Mouse (Mus musculus) heart, postnatal 0 days (tissue): ENCODE measurements at regions not wholly inside any gene's neighbourhood (a gene's known extent, or its start where the extent isn't known, plus 50 kb on each side); places are given as distances from the start of the nearest gene placed in this dataset.
"Not testable (repeated sequence)": the region's sequence is repeated elsewhere in the genome, so short reads cannot be mapped to it uniquely, and the experiment has no call there.

Source experiments
- ATAC-seq: fragments of 200-750 bp; cut with Nextera tagmentation; 2 replicates; pipeline ENCODE4 v1.8.0; 2017; ENCODE audit warnings: low read depth, moderate number of reproducible peaks, moderate library complexity; ENCODE audit not compliant: insufficient read depth
- DNase-seq: peaks from one replicate; pipeline ENCODE4 v3.0.0-alpha.2; 2016; ENCODE audit warnings: low spot score
- H3K27ac ChIP-seq: fragments of 300-500 bp; sonication (generic); 2 replicates; pipeline ENCODE4 v1.5.1; 2014; ENCODE audit warnings: low read depth, mild to moderate bottlenecking
- H3K27me3 ChIP-seq: fragments of 300-500 bp; sonication (generic); 2 replicates; pipeline ENCODE4 v1.6.1; 2014; ENCODE audit warnings: low read length, mixed read lengths; ENCODE audit not compliant: control insufficient read depth, insufficient read depth
- H3K36me3 ChIP-seq: fragments of 300-500 bp; sonication (generic); replicated peaks from 2 replicates; pipeline ENCODE4 v1.6.1; 2014; ENCODE audit warnings: low read length, mixed read lengths; ENCODE audit not compliant: control insufficient read depth, insufficient read depth
- H3K4me1 ChIP-seq: fragments of 300-500 bp; sonication (generic); 2 replicates; pipeline ENCODE4 v1.6.1; 2014; ENCODE audit warnings: antibody characterized with exemption; ENCODE audit not compliant: control insufficient read depth, insufficient read depth
- H3K4me2 ChIP-seq: fragments of 300-500 bp; sonication (generic); 2 replicates; pipeline ENCODE4 v1.6.1; 2014; ENCODE audit warnings: low read depth, mild to moderate bottlenecking, low read length, moderate library complexity
- H3K4me3 ChIP-seq: fragments of 300-500 bp; sonication (generic); 2 replicates; pipeline ENCODE4 v1.5.1; 2014; ENCODE audit warnings: low read depth, low read length
- H3K9ac ChIP-seq: fragments of 300-500 bp; sonication (generic); replicated peaks from 2 replicates; pipeline ENCODE4 v1.6.1; 2014; ENCODE audit warnings: low read depth, low read length, mixed read lengths
- H3K9me3 ChIP-seq: fragments of 300-500 bp; sonication (generic); replicated peaks from 2 replicates; pipeline ENCODE4 v1.6.1; 2016; ENCODE audit warnings: low read length; ENCODE audit not compliant: control insufficient read depth
- CTCF ChIP-seq: IDR thresholded peaks from 2 replicates; pipeline ENCODE4 v1.5.1; 2016; ENCODE audit warnings: antibody characterized with exemption, control low read depth, low read depth
- EP300 ChIP-seq: IDR thresholded peaks from 2 replicates; pipeline ENCODE4 v1.6.1; 2016; ENCODE audit warnings: antibody characterized with exemption, low read depth
- WGBS: fragments of 180-500 bp; shearing (Covaris S2); extraction: QIAGEN DNeasy Blood & Tissue Kit; methylation state at CpG from one replicate; pipeline ENCODE4 v1.1.7; 2014; 5-methylcytosine and 5-hydroxymethylcytosine counted together

- Histone ChIP-seq H3K4me3 (no peak overlapping the region), H3K4me2 (no peak overlapping the region), H3K36me3 (no peaks in the 10 kb centered on the region), H3K9me3 (no peaks in the 10 kb centered on the region), H3K27ac (no peak overlapping the region), H3K4me1 (no peaks in the 10 kb centered on the region), H3K9ac (no peak overlapping the region), H3K27me3 (no peaks in the 10 kb centered on the region)
- TF ChIP-seq EP300 = no peak
- TF ChIP-seq CTCF = no peak
- no peak for DNase-seq
- WGBS = 61% methylated on average over 3 of the region's 3 CpGs
- ATAC-seq = no peak
These were observed 79.1 kb upstream of the Neurl1b start for GRCm38 (mm10) chr17:26335551-26335950.

- Histone ChIP-seq H3K4me3 (no peak overlapping the region), H3K27me3 (no peaks in the 10 kb centered on the region), H3K4me1 (no peaks in the 10 kb centered on the region), H3K9ac (no peak overlapping the region), H3K9me3 (no peaks in the 10 kb centered on the region), H3K4me2 (no peak overlapping the region), H3K36me3 (no peaks in the 10 kb centered on the region), H3K27ac (no peak overlapping the region)
- no peak for DNase-seq
- no peak for ATAC-seq
- WGBS = 64% methylated on average over 1 of the region's 1 CpGs
- TF ChIP-seq CTCF (no peak), EP300 (no peak)
These were observed 78.6 kb upstream of the Neurl1b start for GRCm38 (mm10) chr17:26336011-26336410.

GRCm38 (mm10) chr17:26337106-26337505, 77.5 kb upstream of the Neurl1b start:
- Histone ChIP-seq H3K9ac (no peak overlapping the region), H3K36me3 (no peaks in the 10 kb centered on the region), H3K4me2 (no peak overlapping the region), H3K9me3 (no peaks in the 10 kb centered on the region), H3K27me3 (no peaks in the 10 kb centered on the region), H3K4me3 (no peak overlapping the region), H3K27ac (no peak overlapping the region), H3K4me1 (no peaks in the 10 kb centered on the region)
- TF ChIP-seq EP300 = no peak
- TF ChIP-seq CTCF = no peak
- DNase-seq (no peak), ATAC-seq (no peak)
- WGBS = 82% methylated on average over 3 of the region's 3 CpGs

- not testable (repeated sequence) for H3K27me3 ChIP-seq, H3K9ac ChIP-seq, H3K4me1 ChIP-seq, DNase-seq, H3K4me2 ChIP-seq, H3K9me3 ChIP-seq, H3K27ac ChIP-seq, ATAC-seq, H3K4me3 ChIP-seq, H3K36me3 ChIP-seq
- WGBS = 85% methylated on average over 7 of the region's 7 CpGs
These were observed 69.2 kb upstream of the Neurl1b start for GRCm38 (mm10) chr17:26345436-26345835.

- WGBS = 87% methylated on average over 5 of the region's 5 CpGs
- Histone ChIP-seq H3K9me3 (no peaks in the 10 kb centered on the region), H3K27ac (no peak overlapping the region), H3K4me2 (no peak overlapping the region), H3K27me3 (no peaks in the 10 kb centered on the region), H3K4me3 (no peak overlapping the region), H3K9ac (no peak overlapping the region), H3K36me3 (no peaks in the 10 kb centered on the region), H3K4me1 (no peaks in the 10 kb centered on the region; the same call in 1 of the 2 replicates)
- no peak for TF ChIP-seq CTCF
- TF ChIP-seq EP300 = no peak
- no peak for DNase-seq
- ATAC-seq = no peak
These were observed 66.5 kb upstream of the Neurl1b start for GRCm38 (mm10) chr17:26348116-26348515.

- Histone ChIP-seq H3K27me3 (no peaks in the 10 kb centered on the region), H3K27ac (no peak overlapping the region), H3K4me3 (no peak overlapping the region), H3K4me1 (no peaks in the 10 kb centered on the region; the same call in 1 of the 2 replicates), H3K9ac (no peak overlapping the region), H3K9me3 (no peaks in the 10 kb centered on the region), H3K36me3 (no peaks in the 10 kb centered on the region), H3K4me2 (no peak overlapping the region)
- TF ChIP-seq CTCF (no peak), EP300 (no peak)
- WGBS = 56% methylated on average over 2 of the region's 2 CpGs
- DNase-seq = no peak
- ATAC-seq = no peak
These were observed 64.9 kb upstream of the Neurl1b start for GRCm38 (mm10) chr17:26349741-26350140.
